Mouse (Mus musculus) limb, embryonic 11.5 days (tissue): ENCODE results near the gene Krtap4-1. TPM values are rescaled to one million over a fixed set of nuclear protein-coding genes. Genes with fewer than 3 reads are reported as not detected.

ENCODE experiments used
- ATAC-seq: fragments of 200-750 bp; cut with Nextera tagmentation; 2 replicates; pipeline ENCODE4 v1.8.0; 2017; ENCODE audit warnings: low read depth; ENCODE audit not compliant: insufficient number of reproducible peaks, low FRiP score, low TSS enrichment
- DNase-seq: peaks from one replicate; pipeline ENCODE4 v3.0.0-alpha.2; 2015; ENCODE audit warnings: low spot score
- H3K27ac ChIP-seq: fragments of 300-500 bp; sonication (generic); replicated peaks from 2 replicates; pipeline ENCODE4 v1.5.1; 2014; ENCODE audit warnings: low read depth, mild to moderate bottlenecking, low read length
- H3K27me3 ChIP-seq: fragments of 300-500 bp; sonication (generic); 2 replicates; pipeline ENCODE4 v1.6.1; 2014; ENCODE audit warnings: mild to moderate bottlenecking, low read length, mixed read lengths; ENCODE audit not compliant: control insufficient read depth, insufficient read depth
- H3K36me3 ChIP-seq: fragments of 300-500 bp; sonication (generic); 2 replicates; pipeline ENCODE4 v1.6.1; 2014; ENCODE audit warnings: mild to moderate bottlenecking, low read length, moderate library complexity, mixed read lengths; ENCODE audit not compliant: control insufficient read depth, insufficient read depth
- H3K4me1 ChIP-seq: fragments of 300-500 bp; sonication (generic); 2 replicates; pipeline ENCODE4 v1.6.1; 2014; ENCODE audit warnings: low read length, mixed read lengths; ENCODE audit not compliant: control insufficient read depth, insufficient read depth
- H3K4me2 ChIP-seq: fragments of 300-500 bp; sonication (generic); 2 replicates; pipeline ENCODE4 v1.6.1; 2014; ENCODE audit warnings: low read depth, mild to moderate bottlenecking, moderate library complexity; ENCODE audit not compliant: severe bottlenecking
- H3K4me3 ChIP-seq: fragments of 300-500 bp; sonication (generic); 2 replicates; pipeline ENCODE4 v1.5.1; 2014; ENCODE audit warnings: low read depth, low read length
- H3K9ac ChIP-seq: fragments of 300-500 bp; sonication (generic); 2 replicates; pipeline ENCODE4 v1.6.1; 2014; ENCODE audit warnings: mild to moderate bottlenecking, low read length
- H3K9me3 ChIP-seq: fragments of 300-500 bp; sonication (generic); 2 replicates; pipeline ENCODE4 v1.6.1; 2016; ENCODE audit warnings: low read length; ENCODE audit not compliant: control insufficient read depth
- WGBS: fragments of 180-500 bp; shearing (Covaris S2); extraction: QIAGEN DNeasy Blood & Tissue Kit; methylation state at CpG from one replicate; pipeline ENCODE4 v1.1.7; 2014; 5-methylcytosine and 5-hydroxymethylcytosine counted together
- polyA plus RNA-seq: library from polyadenylated mRNA; unstranded; fragments of >200 nt; fragmentation: Nextera tagmentation; extraction: Ambion mirVana; gene quantifications from 2 replicates; pipeline ENCODE4 v1.2.1, GENCODE M21; 2014

Krtap4-1 gene
- polyA plus RNA-seq, 1 experiment from 2014 or later, result not detected

DNA sequence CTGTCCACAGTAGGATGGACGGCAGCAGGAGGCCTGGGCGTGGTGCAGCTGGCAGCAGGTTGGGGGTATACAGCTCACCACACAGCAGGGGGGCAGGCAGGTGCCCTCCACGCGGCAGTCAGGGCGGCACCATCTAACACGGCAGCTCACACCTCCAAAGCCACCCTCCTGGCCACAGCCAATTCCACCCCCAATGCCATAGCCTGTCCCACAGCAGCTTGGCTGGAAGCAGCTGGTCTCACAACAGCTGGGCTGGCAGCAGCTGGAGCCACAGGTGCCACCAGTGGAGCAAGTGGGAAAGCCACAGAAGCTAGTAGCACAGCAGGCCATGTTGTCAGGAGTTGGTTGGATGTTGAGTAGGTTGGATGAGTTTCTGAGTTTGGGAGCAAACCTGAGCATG is 47.4 kb downstream of the Krtap4-1 start, which contains the start of gene Krtap1-5:
Gene Krtap1-5, minus strand, starts transcription at position 381 of the 400 bp plus-strand sequence.
- no peaks in the 10 kb centered on the region for H3K27me3 ChIP-seq
- no peak within 1 kb of the TSS for H3K4me3 ChIP-seq
- H3K36me3 ChIP-seq, result no peaks in the 10 kb centered on the region
- H3K9me3 ChIP-seq, result no peaks in the 10 kb centered on the region
- H3K4me1 ChIP-seq, result no peaks in the 10 kb centered on the region
- H3K9ac ChIP-seq, result no peak within 1 kb of the TSS
- no peak within 1 kb of the TSS for H3K27ac ChIP-seq
- no peak for DNase-seq
- ATAC-seq, result no peak
- WGBS, result 77% methylated on average over 6 of the region's 6 CpGs
- H3K4me2 ChIP-seq, result no peak within 1 kb of the TSS

Other genes starting within 250 kb of the Krtap4-1 start
- gene Krt10, start 238.9 kb downstream of the Krtap4-1 start, polyA plus RNA-seq, result 23.8 and 24.0 TPM in 2 replicates
- not detected in 2 replicates for gene Krt12, start 206.0 kb downstream of the Krtap4-1 start, polyA plus RNA-seq
- 0.32 and 0.44 TPM in 2 replicates for gene Krt20, start 190.1 kb downstream of the Krtap4-1 start, polyA plus RNA-seq
- 0.24 and 0.35 TPM in 2 replicates for gene Krt23, start 135.1 kb downstream of the Krtap4-1 start, polyA plus RNA-seq
- gene Krt39, start 106.9 kb downstream of the Krtap4-1 start, polyA plus RNA-seq, result 0.12 TPM in 1 of 2 replicates, not detected in the other
- gene Krt40, start 85.1 kb downstream of the Krtap4-1 start, polyA plus RNA-seq, result not detected in 2 replicates
- gene Krtap3-3, start 77.4 kb downstream of the Krtap4-1 start, polyA plus RNA-seq, result not detected in 2 replicates
- not detected in 2 replicates for gene Krtap3-2, start 71.4 kb downstream of the Krtap4-1 start, polyA plus RNA-seq
- gene Gm11939, start 68.8 kb downstream of the Krtap4-1 start, polyA plus RNA-seq, result not detected in 2 replicates
- gene Krtap3-1, start 61.6 kb downstream of the Krtap4-1 start, polyA plus RNA-seq, result not detected in 2 replicates
- gene Krtap1-5, start 47.2 kb downstream of the Krtap4-1 start, polyA plus RNA-seq, result not detected in 2 replicates
- not detected in 2 replicates for gene Krtap1-4, start 44.6 kb downstream of the Krtap4-1 start, polyA plus RNA-seq
- gene Krtap1-3, start 36.9 kb downstream of the Krtap4-1 start, polyA plus RNA-seq, result not detected in 2 replicates
- gene Krtap9-3, start 30.1 kb downstream of the Krtap4-1 start, polyA plus RNA-seq, result not detected in 2 replicates
- gene Gm11938, start 24.9 kb downstream of the Krtap4-1 start, polyA plus RNA-seq, result not detected in 2 replicates
- gene Gm11937, start 18.0 kb downstream of the Krtap4-1 start, polyA plus RNA-seq, result not detected in 2 replicates
- gene Krtap2-4, start 13.4 kb downstream of the Krtap4-1 start, polyA plus RNA-seq, result not detected in 2 replicates
- not detected in 2 replicates for gene Gm11562, start 7.8 kb downstream of the Krtap4-1 start, polyA plus RNA-seq
- gene Krtap4-2, start 6.8 kb upstream of the Krtap4-1 start, polyA plus RNA-seq, result not detected in 2 replicates
- gene Krtap4-7, start 15.9 kb upstream of the Krtap4-1 start, polyA plus RNA-seq, result not detected in 2 replicates
- gene Gm11555, start 22.0 kb upstream of the Krtap4-1 start, polyA plus RNA-seq, result not detected in 2 replicates
- gene Gm11563, start 30.7 kb upstream of the Krtap4-1 start, polyA plus RNA-seq, result not detected in 2 replicates
- gene Krtap4-6, start 37.7 kb upstream of the Krtap4-1 start, polyA plus RNA-seq, result not detected in 2 replicates
- gene Gm14190, start 62.5 kb upstream of the Krtap4-1 start, polyA plus RNA-seq, result not detected in 2 replicates
- gene Gm14180, start 106.1 kb upstream of the Krtap4-1 start, polyA plus RNA-seq, result not detected in 2 replicates
- gene Gm11595, start 144.7 kb upstream of the Krtap4-1 start, polyA plus RNA-seq, result not detected in 2 replicates
- gene Krtap4-8, start 152.5 kb upstream of the Krtap4-1 start, polyA plus RNA-seq, result not detected in 2 replicates
- gene Krtap4-9, start 157.0 kb upstream of the Krtap4-1 start, polyA plus RNA-seq, result not detected in 2 replicates
- not detected in 2 replicates for gene Gm11596, start 165.2 kb upstream of the Krtap4-1 start, polyA plus RNA-seq
- gene Gm11569, start 170.7 kb upstream of the Krtap4-1 start, polyA plus RNA-seq, result not detected in 2 replicates
- not detected in 2 replicates for gene Gm11554, start 176.2 kb upstream of the Krtap4-1 start, polyA plus RNA-seq
- not detected in 2 replicates for gene Krtap4-13, start 181.7 kb upstream of the Krtap4-1 start, polyA plus RNA-seq
- gene Gm11564, start 187.4 kb upstream of the Krtap4-1 start, polyA plus RNA-seq, result not detected in 2 replicates
- not detected in 2 replicates for gene 2300003K06Rik, start 209.8 kb upstream of the Krtap4-1 start, polyA plus RNA-seq
- gene Krtap4-16, start 223.4 kb upstream of the Krtap4-1 start, polyA plus RNA-seq, result not detected in 2 replicates
- not detected in 2 replicates for gene Gm11568, start 229.7 kb upstream of the Krtap4-1 start, polyA plus RNA-seq
- not detected in 2 replicates for gene Gm11559, start 236.2 kb upstream of the Krtap4-1 start, polyA plus RNA-seq
- not detected in 2 replicates for gene Krtap9-1, start 245.2 kb upstream of the Krtap4-1 start, polyA plus RNA-seq